Mouse (Mus musculus) cerebellum, adult 2 months (tissue): ENCODE data around the gene Hdhd5. TPM values are rescaled to one million over a fixed set of nuclear protein-coding genes. Genes with fewer than 3 reads are reported as not detected.

ENCODE experiments used
- DNase-seq, 2 experiments: peaks; one replicate each; pipeline ENCODE4 v3.0.0; 2021
- H3K27ac ChIP-seq: fragments of 200-500 bp; 2 replicates; pipeline ENCODE4 v1.5.1; 2012; ENCODE audit warnings: low read length, control low read depth, inconsistent platforms; ENCODE audit not compliant: insufficient read depth
- H3K27me3 ChIP-seq: fragments of 200-500 bp; 2 replicates; pipeline ENCODE4 v1.6.1; 2012; ENCODE audit warnings: inconsistent platforms, mild to moderate bottlenecking, low read length, moderate library complexity; ENCODE audit not compliant: control insufficient read depth, insufficient read depth
- H3K4me1 ChIP-seq: fragments of 200-500 bp; 2 replicates; pipeline ENCODE4 v1.6.1; 2011; ENCODE audit warnings: low read length; ENCODE audit not compliant: control insufficient read depth, insufficient read depth
- H3K4me3 ChIP-seq: fragments of 200-500 bp; replicated peaks from 2 replicates; pipeline ENCODE3; 2011; ENCODE audit warnings: mild to moderate bottlenecking, low read depth, low read length, control low read depth; ENCODE audit not compliant: insufficient read depth
- CTCF ChIP-seq: fragments of 200-500 bp; IDR thresholded peaks from 2 replicates; pipeline ENCODE4 v1.5.1; 2011; ENCODE audit warnings: low read depth, mild to moderate bottlenecking, control low read depth, low read length, moderate library complexity, borderline replicate concordance; ENCODE audit not compliant: insufficient read depth
- POLR2A ChIP-seq: fragments of 200-500 bp; IDR thresholded peaks from 2 replicates; pipeline ENCODE4 v1.6.1; 2011; ENCODE audit warnings: low read length, control low read depth, borderline replicate concordance; ENCODE audit not compliant: insufficient read depth
- WGBS: fragments of 180-500 bp; shearing (Covaris S2); methylation state at CpG from one replicate; pipeline ENCODE4 v1.1.7; 2018; 5-methylcytosine and 5-hydroxymethylcytosine counted together
- polyA plus RNA-seq: library from polyadenylated mRNA; depleted of rRNA; stranded (reverse); fragments of >200 nt; gene quantifications from 2 replicates; pipeline ENCODE4 v1.2.3, GENCODE M21; 2012

Gene Hdhd5
- polyA plus RNA-seq, 1 experiment: 45.7 TPM

DNA sequence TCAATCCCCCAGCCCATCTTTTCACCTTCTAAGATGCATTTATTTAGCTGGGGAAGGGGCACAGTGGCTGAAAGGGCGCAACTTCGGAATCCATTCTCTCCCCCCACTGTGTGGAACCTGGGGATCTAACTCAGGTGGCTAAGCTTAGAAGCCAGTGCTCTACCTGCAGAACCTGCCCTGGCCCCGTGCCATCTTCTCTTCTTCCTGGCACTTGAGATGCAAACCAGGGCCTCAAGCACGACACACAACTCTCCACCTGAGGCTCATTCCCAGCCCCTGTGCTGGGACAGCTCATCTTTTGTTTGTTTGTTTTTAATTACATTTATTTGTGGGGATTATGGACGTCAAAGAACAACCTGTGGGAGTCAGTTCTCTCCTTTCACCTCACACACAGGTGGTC, 11.5 kb downstream of the Hdhd5 start:
- no peak for DNase-seq
- 91% methylated on average over 5 of the region's 5 CpGs for WGBS
- Histone ChIP-seq H3K4me3 (no peak overlapping the region), H3K27ac (no peak overlapping the region), H3K4me1 (no peaks in the 10 kb centered on the region), H3K27me3 (no peaks in the 10 kb centered on the region)
- no peak for TF ChIP-seq CTCF
- TF ChIP-seq POLR2A: no peak

DNA sequence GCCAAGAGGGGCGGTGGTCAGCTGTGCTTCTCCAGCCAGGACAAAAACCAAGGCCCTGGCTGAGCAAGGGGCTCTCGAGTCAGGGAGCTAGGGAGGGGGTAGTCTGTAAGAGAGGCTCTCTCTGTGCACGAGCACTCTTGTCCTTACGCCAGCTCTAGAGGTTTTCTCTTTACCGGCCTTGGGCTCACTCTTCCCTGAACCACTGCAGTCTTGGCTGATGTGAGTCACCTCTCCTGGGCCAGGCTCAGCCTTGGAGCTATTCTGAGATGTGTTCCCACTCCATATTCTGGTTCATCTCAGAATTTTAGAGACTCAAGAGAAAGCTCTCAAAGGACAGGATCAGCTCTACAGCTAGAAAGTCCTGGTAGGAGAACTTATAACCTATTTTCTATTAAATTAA, 13.8 kb downstream of the Hdhd5 start:
- Histone ChIP-seq H3K27me3 (no peaks in the 10 kb centered on the region), H3K4me3 (no peak overlapping the region), H3K27ac (no peak overlapping the region), H3K4me1 (no peaks in the 10 kb centered on the region)
- TF ChIP-seq CTCF (no peak), POLR2A (no peak)
- WGBS: 65% methylated on average over 5 of the region's 5 CpGs
- DNase-seq: no peak

DNA sequence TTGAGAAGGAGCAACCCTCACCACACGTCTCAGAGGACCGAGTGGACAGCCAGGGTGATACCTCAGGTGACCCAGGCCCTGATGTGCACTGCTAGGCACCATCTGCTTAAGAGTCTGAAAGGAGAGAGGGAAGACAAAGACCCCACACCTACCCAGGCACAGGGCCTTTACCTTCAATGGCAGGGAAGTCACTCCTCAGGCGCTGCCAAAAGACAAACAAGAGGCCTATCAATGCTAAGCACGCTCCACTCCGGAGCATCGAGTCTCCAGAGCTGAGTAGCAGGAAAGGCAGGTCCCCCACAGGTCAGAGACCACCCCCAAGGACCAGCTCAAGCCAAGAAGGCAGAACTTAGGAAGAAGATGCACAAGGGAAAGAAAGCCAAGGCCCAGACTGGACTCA, 14.2 kb downstream of the Hdhd5 start:
- no peak for DNase-seq
- Histone ChIP-seq H3K27ac (no peak overlapping the region), H3K4me3 (no peak overlapping the region), H3K4me1 (no peaks in the 10 kb centered on the region), H3K27me3 (no peaks in the 10 kb centered on the region)
- no peak for TF ChIP-seq POLR2A
- TF ChIP-seq CTCF: no peak
- WGBS: 82% methylated on average over 6 of the region's 6 CpGs

DNA sequence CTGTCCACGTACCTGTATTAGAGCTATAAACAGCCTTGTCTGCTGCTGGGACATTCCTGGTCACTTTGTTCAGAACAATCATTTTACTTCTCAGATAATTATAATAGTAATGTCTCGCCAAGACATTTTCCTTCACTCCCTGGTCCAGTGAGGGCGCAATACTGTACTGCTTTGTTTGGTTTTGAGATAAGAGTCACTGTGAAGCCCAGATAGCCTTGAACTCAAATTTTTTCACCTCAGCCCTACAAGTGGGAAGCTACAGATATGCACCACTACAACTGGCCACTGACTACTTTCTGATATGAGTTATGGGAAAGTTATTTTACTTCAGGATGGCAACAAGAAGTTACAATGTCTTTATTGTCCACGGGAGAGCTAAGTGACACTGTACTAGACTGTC, 14.7 kb downstream of the Hdhd5 start:
- 92% methylated on average over 4 of the region's 4 CpGs for WGBS
- Histone ChIP-seq H3K27ac (no peak overlapping the region), H3K4me3 (no peak overlapping the region), H3K4me1 (no peaks in the 10 kb centered on the region), H3K27me3 (no peaks in the 10 kb centered on the region)
- TF ChIP-seq POLR2A: no peak
- TF ChIP-seq CTCF: no peak
- DNase-seq: no peak

DNA sequence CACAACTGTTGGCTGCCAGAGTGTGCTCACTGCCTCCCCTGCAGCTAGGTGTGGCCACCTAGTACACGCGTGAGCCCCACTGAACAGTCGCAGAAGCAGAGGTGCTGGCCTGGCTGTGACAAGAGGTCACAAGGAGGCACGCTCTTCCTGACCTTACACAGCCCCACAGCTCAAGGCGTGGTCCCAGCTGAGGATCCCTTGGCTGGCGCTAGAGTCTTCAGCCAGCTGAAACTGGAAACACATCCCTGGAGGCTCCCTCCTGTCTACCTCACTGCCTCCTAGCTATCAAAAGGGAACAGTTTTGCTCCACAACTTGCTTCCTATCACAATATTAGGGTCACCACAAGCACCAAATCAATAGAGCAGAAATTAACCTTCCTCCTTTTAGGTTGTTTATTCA, 19.9 kb downstream of the Hdhd5 start:
- no peak overlapping the region for H3K4me3 ChIP-seq
- no peaks in the 10 kb centered on the region for H3K4me1 ChIP-seq
- H3K27me3 ChIP-seq: no peaks in the 10 kb centered on the region
- no peak for DNase-seq
- WGBS: 89% methylated on average over 6 of the region's 6 CpGs
- TF ChIP-seq POLR2A (no peak), CTCF (no peak)
- H3K27ac ChIP-seq: no peak overlapping the region

DNA sequence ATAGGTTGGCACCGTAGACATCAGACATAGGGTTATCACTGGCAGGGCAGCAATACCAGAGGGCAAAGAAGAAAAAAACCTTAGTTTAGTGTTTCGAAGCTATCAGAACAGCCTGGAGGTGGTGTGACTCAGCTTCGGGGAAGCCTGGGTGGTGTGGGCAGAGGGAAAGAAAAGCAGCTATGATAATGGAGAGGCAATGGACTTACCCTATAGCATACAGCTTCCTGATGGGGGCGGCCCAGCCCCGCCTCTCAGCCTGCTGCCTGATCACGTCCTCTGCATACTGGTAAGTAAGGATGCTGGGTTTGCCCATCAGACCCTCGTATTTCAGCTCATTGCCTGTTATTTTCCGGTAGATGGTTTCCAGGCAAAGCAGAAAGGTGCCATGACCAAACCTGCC, 20.7 kb downstream of the Hdhd5 start:
- no peak for TF ChIP-seq POLR2A
- TF ChIP-seq CTCF: no peak
- Histone ChIP-seq H3K27me3 (no peaks in the 10 kb centered on the region), H3K4me3 (no peak overlapping the region), H3K4me1 (no peaks in the 10 kb centered on the region), H3K27ac (no peak overlapping the region)
- 88% methylated on average over 8 of the region's 8 CpGs for WGBS
- DNase-seq: no peak

DNA sequence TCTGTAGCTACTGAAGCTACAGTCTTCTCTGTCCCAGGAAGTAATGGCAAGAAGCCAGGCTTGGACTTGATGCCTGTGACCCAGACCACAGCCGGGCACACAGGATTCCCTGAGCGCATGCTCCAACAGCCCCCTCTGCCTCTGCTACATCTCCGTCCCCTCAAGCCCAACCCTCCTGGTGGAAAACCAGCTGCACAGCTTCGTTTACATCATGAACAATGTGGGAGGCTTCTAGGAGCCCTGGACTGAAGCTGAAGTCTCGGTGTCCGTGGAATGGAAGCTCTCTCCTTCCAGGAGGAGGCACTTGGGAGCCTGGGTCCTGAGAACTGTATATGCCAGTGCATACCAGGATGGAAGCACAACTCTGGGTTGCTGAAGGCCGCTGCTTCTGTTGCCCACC, 21.1 kb downstream of the Hdhd5 start:
- no peak overlapping the region for H3K4me3 ChIP-seq
- no peak for DNase-seq
- H3K4me1 ChIP-seq: no peaks in the 10 kb centered on the region
- WGBS: 65% methylated on average over 7 of the region's 7 CpGs
- H3K27me3 ChIP-seq: no peaks in the 10 kb centered on the region
- H3K27ac ChIP-seq: no peak overlapping the region
- TF ChIP-seq CTCF (no peak), POLR2A (no peak)

DNA sequence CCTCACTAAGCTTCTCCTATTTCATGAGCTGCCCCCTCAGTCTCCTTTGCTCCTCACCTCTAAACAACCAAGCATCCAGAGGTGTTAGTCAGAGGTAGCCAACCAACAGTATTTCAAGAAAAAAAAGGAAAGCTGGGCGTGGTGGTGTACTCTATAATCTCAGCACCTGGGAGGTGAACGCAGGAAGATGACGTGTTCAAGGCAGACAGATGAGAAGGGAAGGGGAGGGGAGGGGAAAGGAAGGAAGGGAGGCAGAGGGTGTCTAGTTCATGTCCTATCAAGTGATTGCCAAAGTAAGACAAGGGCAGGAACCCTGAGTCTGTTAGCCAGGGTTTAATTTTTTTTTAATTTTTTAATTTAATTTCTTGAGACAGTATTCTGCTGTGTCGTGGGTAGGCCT, 22.5 kb downstream of the Hdhd5 start:
- Histone ChIP-seq H3K4me1 (no peaks in the 10 kb centered on the region), H3K27me3 (no peaks in the 10 kb centered on the region), H3K27ac (no peak overlapping the region), H3K4me3 (no peak overlapping the region)
- WGBS: 81% methylated on average over 4 of the region's 4 CpGs
- no peak for DNase-seq
- TF ChIP-seq CTCF (no peak), POLR2A (no peak)

DNA sequence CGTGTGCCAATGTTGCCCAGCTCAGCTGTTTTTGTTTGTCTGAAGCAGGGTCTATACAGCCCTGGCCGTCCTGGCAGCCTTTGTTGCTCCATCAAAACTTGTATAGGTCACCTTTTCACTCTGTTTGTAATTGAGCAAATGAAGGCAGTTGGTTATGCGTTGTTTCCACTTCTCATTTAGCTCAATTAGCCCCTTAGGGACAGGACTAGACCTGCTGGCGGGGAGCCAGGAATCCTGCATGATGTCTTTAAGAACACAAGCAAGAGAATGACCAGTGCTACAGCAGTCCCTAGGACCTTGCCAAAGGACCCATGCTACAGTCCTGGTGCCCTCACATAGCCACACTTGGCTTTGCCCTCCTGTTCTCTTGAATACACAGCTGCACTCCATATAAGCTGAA, 25.6 kb downstream of the Hdhd5 start:
- DNase-seq: no peak
- no peak for TF ChIP-seq CTCF
- TF ChIP-seq POLR2A: no peak
- H3K4me1 ChIP-seq: no peaks in the 10 kb centered on the region
- no peak overlapping the region for H3K27ac ChIP-seq
- WGBS: 45% methylated on average over 4 of the region's 4 CpGs
- H3K4me3 ChIP-seq: no peak overlapping the region
- H3K27me3 ChIP-seq: no peaks in the 10 kb centered on the region
